Mouse (Mus musculus): Measurements from ENCODE around the gene Bcl9. TPM values are rescaled to one million over a fixed set of nuclear protein-coding genes. Genes with fewer than 3 reads are reported as not detected.

Bcl9 gene
- polyA plus RNA-seq, 1 experiment: 22.8 TPM

DNA sequence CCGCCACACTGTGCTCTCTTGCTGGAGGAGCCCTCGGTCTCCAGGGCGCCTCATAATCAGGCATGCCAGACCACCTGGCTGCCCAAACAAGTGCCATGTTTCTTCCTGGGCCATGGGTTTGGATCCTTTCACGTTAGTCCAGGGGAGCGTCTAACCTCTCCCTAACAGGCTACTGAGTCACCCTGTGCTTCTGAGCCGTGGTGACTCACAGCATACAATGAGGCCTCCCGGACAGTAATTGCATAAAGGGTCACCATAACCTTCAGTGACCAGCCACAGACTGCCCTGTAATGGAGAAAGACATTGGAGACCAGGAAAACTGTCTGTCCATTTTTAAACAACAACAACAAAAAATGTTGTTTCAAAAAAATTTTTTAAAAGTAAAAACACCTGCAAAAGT is 2.7 kb upstream of the Bcl9 start:
- no peak overlapping the region for H3K27ac ChIP-seq (ENCODE audit: control insufficient read depth, insufficient read depth, low read length)
- no peak for TF ChIP-seq POLR2A (IDR thresholded peaks at IDR 0.05; ENCODE audit: control insufficient read depth, extremely low read depth, insufficient read depth, low read length, poor library complexity)
- no peak for TF ChIP-seq CTCF (IDR thresholded peaks at IDR 0.05; ENCODE audit: borderline replicate concordance, control insufficient read depth, extremely low read depth, insufficient read depth, low read length, poor library complexity)
- 99% methylated on average over 7 of the region's 7 CpGs for WGBS
- H3K4me1 ChIP-seq (replicated peaks; ENCODE audit: control insufficient read depth, insufficient read depth, low read length): peaks cover 10% of the 10 kb centered on the region
- no peak for DNase-seq
- no peaks in the 10 kb centered on the region for H3K27me3 ChIP-seq (ENCODE audit: control insufficient read depth, insufficient read depth, low read length)
- H3K4me3 ChIP-seq (ENCODE audit: control insufficient read depth, insufficient read depth, low read length): no peak overlapping the region
- H3K36me3 ChIP-seq (ENCODE audit: control insufficient read depth, insufficient read depth, low read length): no peaks in the 10 kb centered on the region

DNA sequence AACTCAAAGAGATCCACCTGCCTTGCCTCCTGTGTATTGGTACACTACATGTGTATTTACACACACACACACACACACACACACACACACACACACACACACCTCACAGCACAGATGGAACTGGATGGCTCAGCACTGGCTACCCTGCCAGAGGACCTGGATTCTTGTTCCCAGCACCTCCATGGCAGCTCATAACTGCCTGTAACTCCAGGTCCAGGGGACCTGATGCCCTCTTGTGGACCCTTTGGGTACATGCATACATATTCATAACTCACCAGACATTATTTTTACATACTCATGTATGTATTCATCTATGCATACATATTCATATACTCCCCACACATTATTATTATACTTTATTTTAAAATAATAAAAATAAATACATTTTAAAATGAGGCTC is 2.2 kb upstream of the Bcl9 start:
- no peaks in the 10 kb centered on the region for H3K27me3 ChIP-seq (ENCODE audit: control insufficient read depth, insufficient read depth, low read length)
- H3K27ac ChIP-seq (ENCODE audit: control insufficient read depth, insufficient read depth, low read length): no peak overlapping the region
- no peaks in the 10 kb centered on the region for H3K36me3 ChIP-seq (ENCODE audit: control insufficient read depth, insufficient read depth, low read length)
- H3K4me1 ChIP-seq (replicated peaks; ENCODE audit: control insufficient read depth, insufficient read depth, low read length): peaks cover 10% of the 10 kb centered on the region
- no peak for DNase-seq
- H3K4me3 ChIP-seq (ENCODE audit: control insufficient read depth, insufficient read depth, low read length): no peak overlapping the region
- no peak for TF ChIP-seq POLR2A (IDR thresholded peaks at IDR 0.05; ENCODE audit: control insufficient read depth, extremely low read depth, insufficient read depth, low read length, poor library complexity)
- no peak for TF ChIP-seq CTCF (IDR thresholded peaks at IDR 0.05; ENCODE audit: borderline replicate concordance, control insufficient read depth, extremely low read depth, insufficient read depth, low read length, poor library complexity)

DNA sequence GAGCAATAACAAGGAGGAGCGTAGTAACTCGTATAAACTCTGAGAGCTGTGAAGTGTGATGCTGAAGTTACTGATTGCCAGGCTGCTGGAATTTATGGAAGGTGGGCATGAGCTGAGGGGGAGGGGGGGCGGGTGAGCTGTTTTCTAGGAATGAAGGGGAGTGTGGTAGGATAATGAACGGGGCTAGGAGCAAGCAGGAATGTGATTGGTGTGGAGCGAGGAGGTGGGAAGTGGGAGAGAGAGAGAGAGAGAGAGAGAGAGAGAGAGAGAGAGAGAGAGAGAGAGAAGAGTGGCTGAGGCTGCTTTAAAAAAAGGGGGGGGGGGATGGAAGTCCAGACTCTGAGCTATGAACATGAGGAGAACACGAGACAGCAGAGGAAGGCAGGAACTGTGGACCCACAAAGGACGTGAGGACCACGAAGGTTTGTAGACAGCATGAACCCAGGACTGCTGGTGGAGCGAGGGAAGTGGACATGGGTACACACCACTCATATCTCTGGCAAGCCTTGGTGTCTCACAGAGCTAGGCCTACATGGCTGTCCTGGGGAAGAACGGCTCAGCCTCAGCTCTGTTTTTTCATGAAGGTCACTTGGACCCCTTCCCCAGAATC is 1.2 kb upstream of the Bcl9 start:
- H3K4me3 ChIP-seq (ENCODE audit: control insufficient read depth, insufficient read depth, low read length): no peak overlapping the region
- no peak for TF ChIP-seq POLR2A (IDR thresholded peaks at IDR 0.05; ENCODE audit: control insufficient read depth, extremely low read depth, insufficient read depth, low read length, poor library complexity)
- TF ChIP-seq CTCF (IDR thresholded peaks at IDR 0.05; ENCODE audit: borderline replicate concordance, control insufficient read depth, extremely low read depth, insufficient read depth, low read length, poor library complexity): no peak
- no peaks in the 10 kb centered on the region for H3K27me3 ChIP-seq (ENCODE audit: control insufficient read depth, insufficient read depth, low read length)
- no peaks in the 10 kb centered on the region for H3K36me3 ChIP-seq (ENCODE audit: control insufficient read depth, insufficient read depth, low read length)
- WGBS: 92% methylated on average over 10 of the region's 10 CpGs
- peaks cover 14% of the 10 kb centered on the region for H3K4me1 ChIP-seq (replicated peaks; ENCODE audit: control insufficient read depth, insufficient read depth, low read length)
- no peak for DNase-seq
- no peak overlapping the region for H3K27ac ChIP-seq (ENCODE audit: control insufficient read depth, insufficient read depth, low read length)

DNA sequence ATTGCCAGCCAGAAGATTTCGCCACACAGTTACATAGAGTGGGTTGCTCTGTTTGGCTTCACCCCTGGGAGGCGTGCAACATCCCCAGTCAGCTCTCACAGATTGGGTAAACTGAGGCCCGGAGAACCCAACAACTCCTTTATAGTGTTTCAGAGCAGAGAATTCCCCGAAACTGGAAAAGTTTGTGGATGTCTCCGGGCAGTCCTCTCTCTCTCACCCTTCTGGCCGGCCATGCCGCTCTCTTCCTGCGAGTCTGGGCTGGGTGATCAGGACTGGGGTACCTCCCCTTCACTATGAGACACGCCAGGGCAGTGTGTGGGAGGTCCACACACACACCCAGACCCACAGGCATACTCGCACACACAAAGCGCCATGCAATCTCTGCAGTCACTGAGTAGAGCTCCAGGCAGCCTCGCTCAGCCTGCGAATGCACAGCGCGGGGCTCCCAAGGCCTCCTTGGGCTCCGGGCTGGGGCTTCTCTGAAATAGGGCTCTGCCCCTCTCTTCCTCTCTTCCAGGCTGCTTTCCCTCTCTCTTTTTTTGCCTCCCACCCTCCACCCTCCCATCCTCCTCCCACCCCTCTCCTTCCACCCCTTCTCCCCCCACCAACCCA is 670 bp downstream of the Bcl9 start:
- DNase-seq: peak; percentile 37
- Histone ChIP-seq H3K27me3 (ENCODE audit: control insufficient read depth, insufficient read depth, low read length) (no peaks in the 10 kb centered on the region), H3K27ac (ENCODE audit: control insufficient read depth, insufficient read depth, low read length) (peak overlapping the region; percentile 22; the same call in 1 of the 2 replicates), H3K36me3 (ENCODE audit: control insufficient read depth, insufficient read depth, low read length) (no peaks in the 10 kb centered on the region), H3K4me3 (ENCODE audit: control insufficient read depth, insufficient read depth, low read length) (peak overlapping the region; percentile 66), H3K4me1 (replicated peaks; ENCODE audit: control insufficient read depth, insufficient read depth, low read length) (peaks cover 14% of the 10 kb centered on the region)
- WGBS: 12% methylated on average over 16 of the region's 16 CpGs
- TF ChIP-seq POLR2A (IDR thresholded peaks at IDR 0.05; ENCODE audit: control insufficient read depth, extremely low read depth, insufficient read depth, low read length, poor library complexity) (no peak), CTCF (IDR thresholded peaks at IDR 0.05; ENCODE audit: borderline replicate concordance, control insufficient read depth, extremely low read depth, insufficient read depth, low read length, poor library complexity) (no peak)

DNA sequence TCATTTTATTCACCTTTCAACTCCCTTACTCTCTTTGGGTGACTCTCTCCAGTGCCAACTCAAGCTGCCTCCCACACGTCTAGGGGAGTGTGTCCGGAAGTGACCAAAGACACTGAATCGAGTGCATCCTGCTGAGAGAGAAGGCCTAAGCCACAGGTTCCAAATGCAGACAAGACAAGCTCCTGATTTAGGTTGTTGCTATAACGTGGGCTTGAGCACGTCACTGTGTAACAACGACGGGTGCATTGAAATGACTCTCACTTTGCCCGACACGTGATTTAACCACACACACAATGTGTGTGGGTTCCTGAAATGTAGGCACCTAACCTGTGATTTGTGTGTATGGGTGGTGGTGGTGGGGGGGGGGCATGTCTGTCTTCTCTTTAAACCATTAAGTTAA is 3.4 kb downstream of the Bcl9 start:
- 24% methylated on average over 9 of the region's 9 CpGs for WGBS
- H3K4me1 ChIP-seq (replicated peaks; ENCODE audit: control insufficient read depth, insufficient read depth, low read length): peaks cover 14% of the 10 kb centered on the region
- H3K27ac ChIP-seq (ENCODE audit: control insufficient read depth, insufficient read depth, low read length): no peak overlapping the region
- H3K27me3 ChIP-seq (ENCODE audit: control insufficient read depth, insufficient read depth, low read length): no peaks in the 10 kb centered on the region
- peak; percentile 29 for DNase-seq
- TF ChIP-seq CTCF (IDR thresholded peaks at IDR 0.05; ENCODE audit: borderline replicate concordance, control insufficient read depth, extremely low read depth, insufficient read depth, low read length, poor library complexity): no peak
- no peak for TF ChIP-seq POLR2A (IDR thresholded peaks at IDR 0.05; ENCODE audit: control insufficient read depth, extremely low read depth, insufficient read depth, low read length, poor library complexity)
- H3K36me3 ChIP-seq (ENCODE audit: control insufficient read depth, insufficient read depth, low read length): no peaks in the 10 kb centered on the region
- no peak overlapping the region for H3K4me3 ChIP-seq (ENCODE audit: control insufficient read depth, insufficient read depth, low read length)

DNA sequence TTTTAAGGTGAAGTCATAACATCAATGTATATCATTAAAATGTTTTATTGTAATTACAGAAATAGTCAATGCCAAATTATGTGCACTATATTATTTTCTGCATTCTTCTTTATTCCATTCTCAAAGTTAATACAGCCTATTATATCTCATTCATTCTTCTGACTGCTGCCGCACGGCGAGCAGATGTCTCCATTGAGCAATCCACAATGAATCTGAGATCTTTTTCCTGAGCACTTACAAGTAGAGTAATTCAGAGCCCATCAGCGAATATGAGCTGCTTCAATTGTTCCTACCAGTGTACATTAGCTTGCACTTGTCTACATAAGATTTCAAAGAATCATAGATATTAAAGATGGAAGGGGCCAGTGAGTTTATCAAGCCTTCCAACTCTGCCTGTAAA is 12.8 kb downstream of the Bcl9 start:
- DNase-seq: no peak
- H3K4me3 ChIP-seq (ENCODE audit: control insufficient read depth, insufficient read depth, low read length): no peak overlapping the region
- no peak for TF ChIP-seq POLR2A (IDR thresholded peaks at IDR 0.05; ENCODE audit: control insufficient read depth, extremely low read depth, insufficient read depth, low read length, poor library complexity)
- TF ChIP-seq CTCF (IDR thresholded peaks at IDR 0.05; ENCODE audit: borderline replicate concordance, control insufficient read depth, extremely low read depth, insufficient read depth, low read length, poor library complexity): no peak
- WGBS: 96% methylated on average over 4 of the region's 4 CpGs
- H3K27ac ChIP-seq (ENCODE audit: control insufficient read depth, insufficient read depth, low read length): no peak overlapping the region
- no peaks in the 10 kb centered on the region for H3K27me3 ChIP-seq (ENCODE audit: control insufficient read depth, insufficient read depth, low read length)
- no peaks in the 10 kb centered on the region for H3K36me3 ChIP-seq (ENCODE audit: control insufficient read depth, insufficient read depth, low read length)
- no peaks in the 10 kb centered on the region for H3K4me1 ChIP-seq (replicated peaks; ENCODE audit: control insufficient read depth, insufficient read depth, low read length)

Measured in thymus, adult 2 months (tissue).